Mouse (Mus musculus) lung, adult 2 months (tissue): ENCODE data around the gene Oaf.

Source experiments
- CTCF ChIP-seq: fragments of 200-500 bp; IDR thresholded peaks from 2 replicates; pipeline ENCODE4 v1.5.1; 2011; ENCODE audit warnings: mild to moderate bottlenecking, low read length, control low read depth; ENCODE audit not compliant: insufficient read depth
- POLR2A ChIP-seq: fragments of 200-500 bp; IDR thresholded peaks from 2 replicates; pipeline ENCODE4 v1.6.1; 2011; ENCODE audit warnings: low read depth, mild to moderate bottlenecking, control low read depth, low read length, borderline replicate concordance; ENCODE audit errors: extremely low read depth

GRCm38 (mm10) chr9:43235336-43235735, 4.4 kb downstream of the Oaf start:
- TF ChIP-seq CTCF, result no peak
- TF ChIP-seq POLR2A, result no peak
